Mouse (Mus musculus) left cerebral cortex, postnatal 4 days (tissue): Measurements from ENCODE around the gene Exoc7. TPM values are rescaled to one million over a fixed set of nuclear protein-coding genes. Genes with fewer than 3 reads are reported as not detected.
"Not testable (repeated sequence)": the region's sequence is repeated elsewhere in the genome, so short reads cannot be mapped to it uniquely, and the experiment has no call there.

Source experiments
- DNase-seq: peaks from one replicate; pipeline ENCODE4 v3.0.0-alpha.2; 2022
- intact Hi-C: fragments of 180-260 bp; cut with DNase I; formaldehyde crosslinking; loops from one replicate; pipeline ENCODE4 v1.15.1; 2025
- total RNA-seq, 2 experiments: library from RNA; stranded (reverse); gene quantifications; 2 replicates each; pipeline ENCODE4 v1.2.3; 2021

The Exoc7 gene
- total RNA-seq, 2 experiments from 2014 or later: 112 to 117 TPM

GRCm38 (mm10) chr11:116281671-116282070 is 25.4 kb downstream of the Exoc7 start:
- intact Hi-C loops: no loop called here
- no peak for DNase-seq

- intact Hi-C loops: no loop called here
- DNase-seq: no peak
Observed at GRCm38 (mm10) chr11:116280751-116281663, 26.0 kb downstream of the Exoc7 start, which contains the start of gene Galr2. TSS of gene Galr2 (plus strand) at chr11:116280939.

GRCm38 (mm10) chr11:116277184-116277583 is 29.8 kb downstream of the Exoc7 start:
- intact Hi-C loops, DNase-seq: not testable (repeated sequence)

GRCm38 (mm10) chr11:116274045-116274666 is 32.9 kb downstream of the Exoc7 start, which contains the start of gene Srp68:
TSS of gene Srp68 (minus strand) at chr11:116274217.
- peak; percentile 94 for DNase-seq
- intact Hi-C loops: no loop called here

GRCm38 (mm10) chr11:116273469-116274044 is 33.5 kb downstream of the Exoc7 start:
- no peak for DNase-seq
- intact Hi-C loops: no loop called here

GRCm38 (mm10) chr11:116272589-116273468 is 34.2 kb downstream of the Exoc7 start:
- DNase-seq: no peak
- intact Hi-C loops: no loop called here

- intact Hi-C loops: no loop called here
Observed at GRCm38 (mm10) chr11:116269560-116269959, 37.5 kb downstream of the Exoc7 start.

GRCm38 (mm10) chr11:116268313-116268712 is 38.7 kb downstream of the Exoc7 start:
- DNase-seq: no peak
- intact Hi-C loops: no loop called here

More at GRCm38 (mm10) chr11:116269560-116269959, 37.5 kb downstream of the Exoc7 start:
- DNase-seq: no peak

GRCm38 (mm10) chr11:116267637-116268036 is 39.4 kb downstream of the Exoc7 start:
- intact Hi-C loops: no loop called here
- DNase-seq: no peak

GRCm38 (mm10) chr11:116265850-116266249 is 41.2 kb downstream of the Exoc7 start:
- no peak for DNase-seq
- intact Hi-C loops: no loop called here

GRCm38 (mm10) chr11:116265352-116265751 is 41.7 kb downstream of the Exoc7 start:
- DNase-seq: no peak
- intact Hi-C loops: no loop called here

- intact Hi-C loops: no loop called here
- no peak for DNase-seq
Observed at GRCm38 (mm10) chr11:116260259-116260658, 46.8 kb downstream of the Exoc7 start.

- DNase-seq: no peak
- intact Hi-C loops: no loop called here
Observed at GRCm38 (mm10) chr11:116259461-116259860, 47.6 kb downstream of the Exoc7 start.

- intact Hi-C loops: no loop called here
- no peak for DNase-seq
Observed at GRCm38 (mm10) chr11:116255982-116256675, 50.9 kb downstream of the Exoc7 start.

GRCm38 (mm10) chr11:116255090-116255981 is 51.7 kb downstream of the Exoc7 start:
- intact Hi-C loops: no loop called here

GRCm38 (mm10) chr11:116254627-116255026 is 52.4 kb downstream of the Exoc7 start:
- no peak for DNase-seq
- intact Hi-C loops: no loop called here

More at GRCm38 (mm10) chr11:116255090-116255981, 51.7 kb downstream of the Exoc7 start:
- no peak for DNase-seq

GRCm38 (mm10) chr11:116253076-116253600 is 53.9 kb downstream of the Exoc7 start:
- intact Hi-C loops: no loop called here
- DNase-seq: no peak

GRCm38 (mm10) chr11:116250898-116251297 is 56.1 kb downstream of the Exoc7 start:
- no peak for DNase-seq
- intact Hi-C loops: no loop called here
